Comparison of ENCODE assay signal across 8 mouse cellular contexts in genomic region chr1:181379664-181380063, GRCm38 (mm10). TPM values are rescaled to one million over a fixed set of nuclear protein-coding genes. Genes with fewer than 3 reads are reported as not detected.
DNase-seq lines count a peak whose midpoint lies in the region; ATAC-seq and TF ChIP-seq lines count a peak whose summit lies in the region.
"Had no signal": no experiment of that assay in that cellular context is flagged by ENCODE, and none has a peak within 500 bp of the region (broad histone marks: within the 10 kb centered on the region; RNA-seq: fewer than 3 reads in every experiment).

No protein-coding gene starts in this region.

- no peak for ATAC-seq in intestine, postnatal 0 days
- ATAC-seq in lung, postnatal 0 days: peak; percentile 17; the same call in 1 of the 2 replicates

- no peak for TF ChIP-seq EP300 in lung, postnatal 0 days (IDR thresholded peaks at IDR 0.05)

- no peaks in the 10 kb centered on the region for H3K9me3 ChIP-seq in intestine, postnatal 0 days (ENCODE audit: control insufficient read depth)
- no peaks in the 10 kb centered on the region for H3K9me3 ChIP-seq in lung, postnatal 0 days (ENCODE audit: low read length)
- H3K9me3 ChIP-seq: heart, embryonic 15.5 days had no signal

- no peak overlapping the region for H3K27ac ChIP-seq in bone marrow, adult 2 months (ENCODE audit: control insufficient read depth, insufficient read depth, low read depth, low read length, poor library complexity)
- H3K27ac ChIP-seq in embryonic fibroblast, embryonic 13.5 days (ENCODE audit: insufficient read depth, low read length): no peak overlapping the region
- H3K27ac ChIP-seq in intestine, postnatal 0 days (ENCODE audit: low read depth, low read length): no peak overlapping the region
- H3K27ac ChIP-seq in lung, postnatal 0 days (ENCODE audit: low read length): no peak overlapping the region
- H3K27ac ChIP-seq: heart, embryonic 15.5 days had no signal

- H3K36me3 ChIP-seq in intestine, postnatal 0 days (ENCODE audit: control insufficient read depth, insufficient read depth): no peaks in the 10 kb centered on the region
- no peaks in the 10 kb centered on the region for H3K36me3 ChIP-seq in lung, postnatal 0 days (ENCODE audit: insufficient read depth, low read length)
- H3K36me3 ChIP-seq: heart, embryonic 15.5 days had no signal

- peaks cover 2% of the 10 kb centered on the region for H3K4me1 ChIP-seq in bone marrow, adult 2 months (ENCODE audit: control insufficient read depth, insufficient read depth, low read length)
- H3K4me1 ChIP-seq in embryonic fibroblast, embryonic 13.5 days (ENCODE audit: control insufficient read depth, insufficient read depth, low read length): peaks cover 3% of the 10 kb centered on the region; the same call in 1 of the 2 replicates
- no peaks in the 10 kb centered on the region for H3K4me1 ChIP-seq in intestine, postnatal 0 days (replicated peaks; ENCODE audit: control insufficient read depth, insufficient read depth, low read length)
- no peaks in the 10 kb centered on the region for H3K4me1 ChIP-seq in lung, postnatal 0 days (ENCODE audit: insufficient read depth, low read depth, low read length)
- H3K4me1 ChIP-seq: heart, embryonic 15.5 days had no signal

- DNase-seq in urinary bladder, postnatal 25 days (ENCODE audit: low spot score): peak; percentile 37
- DNase-seq in urinary bladder, postnatal 10 days (ENCODE audit: low spot score): no peak
- DNase-seq in lung, postnatal 0 days (ENCODE audit: low spot score): peak; percentile 48
- DNase-seq in retina, embryonic 14.5 days (ENCODE audit: low spot score): peak; percentile 76

- no peak overlapping the region for H3K9ac ChIP-seq in intestine, postnatal 0 days (ENCODE audit: low read depth, low read length)
- no peak overlapping the region for H3K9ac ChIP-seq in lung, postnatal 0 days (replicated peaks; ENCODE audit: low read depth)
- H3K9ac ChIP-seq: heart, embryonic 15.5 days had no signal

- no peaks in the 10 kb centered on the region for H3K27me3 ChIP-seq in intestine, postnatal 0 days (replicated peaks; ENCODE audit: control insufficient read depth, insufficient read depth, low read length)
- H3K27me3 ChIP-seq in lung, postnatal 0 days (replicated peaks; ENCODE audit: insufficient read depth, low read length): no peaks in the 10 kb centered on the region

- TF ChIP-seq CTCF in bone marrow, adult 2 months (IDR thresholded peaks at IDR 0.05; ENCODE audit: control insufficient read depth, insufficient read depth, low read length): peak; percentile 83
- peak; percentile 77; the same call in 1 of the 2 replicates for TF ChIP-seq CTCF in embryonic fibroblast, embryonic 13.5 days (IDR thresholded peaks at IDR 0.05; ENCODE audit: borderline replicate concordance, insufficient read depth, low read length)
- TF ChIP-seq CTCF in intestine, postnatal 0 days (IDR thresholded peaks at IDR 0.05; ENCODE audit: low read depth): peak; percentile 86
- peak; percentile 92 for TF ChIP-seq CTCF in lung, postnatal 0 days (IDR thresholded peaks at IDR 0.05)

- no peak overlapping the region for H3K4me3 ChIP-seq in bone marrow, adult 2 months (replicated peaks; ENCODE audit: control insufficient read depth, low read depth, low read length)
- no peak overlapping the region for H3K4me3 ChIP-seq in embryonic fibroblast, embryonic 13.5 days (ENCODE audit: insufficient read depth, low read length)
- no peak overlapping the region for H3K4me3 ChIP-seq in intestine, postnatal 0 days (ENCODE audit: low read depth, low read length)
- H3K4me3 ChIP-seq in lung, postnatal 0 days (ENCODE audit: low read depth, low read length): no peak overlapping the region
- H3K4me3 ChIP-seq: heart, embryonic 15.5 days had no signal

- 50% methylated on average over 8 of the region's 8 CpGs for WGBS in bone marrow, adult 2 months
- WGBS in intestine, postnatal 0 days: 22% methylated on average over 8 of the region's 8 CpGs
- WGBS in lung, postnatal 0 days: 24% methylated on average over 8 of the region's 8 CpGs

- TF ChIP-seq POLR2A in bone marrow, adult 2 months (IDR thresholded peaks at IDR 0.05; ENCODE audit: borderline replicate concordance, control insufficient read depth, low read depth, low read length): no peak
- TF ChIP-seq POLR2A in embryonic fibroblast, embryonic 13.5 days (IDR thresholded peaks at IDR 0.05; ENCODE audit: low read depth, low read length): no peak

- no peak overlapping the region for H3K4me2 ChIP-seq in intestine, postnatal 0 days (replicated peaks; ENCODE audit: low read depth)
- no peak overlapping the region for H3K4me2 ChIP-seq in lung, postnatal 0 days (replicated peaks; ENCODE audit: low read depth, low read length)
- H3K4me2 ChIP-seq: heart, embryonic 15.5 days had no signal

RNA-seq across cellular contexts. Expression of gene Cnih3, which starts 27.2 kb away (rescaled TPM):
- polyA plus RNA-seq in bone marrow, adult 2 months (2011; ENCODE audit: insufficient read depth, insufficient read length, low replicate concordance, missing spikeins): 2.7 TPM in 1 of 2 replicates, not detected in the other
- not detected in 2 replicates for polyA plus RNA-seq in embryonic fibroblast, embryonic 13.5 days (2011; ENCODE audit: insufficient read length, low read depth, missing spikeins)
- polyA plus RNA-seq in intestine, postnatal 0 days (2015; fragmentation: Nextera tagmentation; extraction: Ambion mirVana): 0.13 and 0.25 TPM in 2 replicates
- polyA plus RNA-seq in lung, postnatal 0 days (2015; fragmentation: Nextera tagmentation; extraction: Ambion mirVana): 0.25 and 0.30 TPM in 2 replicates
